Mouse (Mus musculus) heart, embryonic 10.5 days (tissue): ENCODE results near the gene Evx2. TPM values are rescaled to one million over a fixed set of nuclear protein-coding genes. Genes with fewer than 3 reads are reported as not detected.
A peak's percentile ranks its signal among the peaks of the same experiment; 100 is the strongest.

Source experiments
- DNase-seq: peaks from one replicate; pipeline ENCODE4 v3.0.0-alpha.2; 2017; ENCODE audit warnings: low spot score
- H3K27ac ChIP-seq: fragments of 300-500 bp; sonication (generic); 2 replicates; pipeline ENCODE4 v1.5.1; 2016; ENCODE audit warnings: mild to moderate bottlenecking
- H3K27me3 ChIP-seq: fragments of 300-500 bp; sonication (generic); 2 replicates; pipeline ENCODE4 v1.6.1; 2016; ENCODE audit warnings: mild to moderate bottlenecking; ENCODE audit not compliant: poor library complexity, insufficient read depth, severe bottlenecking
- H3K36me3 ChIP-seq: fragments of 300-500 bp; sonication (generic); 2 replicates; pipeline ENCODE4 v1.6.1; 2016; ENCODE audit warnings: mild to moderate bottlenecking, moderate library complexity
- H3K4me1 ChIP-seq: fragments of 300-500 bp; sonication (generic); 2 replicates; pipeline ENCODE4 v1.6.1; 2016; ENCODE audit warnings: mild to moderate bottlenecking
- H3K4me3 ChIP-seq: fragments of 300-500 bp; sonication (generic); 2 replicates; pipeline ENCODE4 v1.5.1; 2016; ENCODE audit warnings: mild to moderate bottlenecking, moderate library complexity
- H3K9me3 ChIP-seq: fragments of 300-500 bp; sonication (generic); 2 replicates; pipeline ENCODE4 v1.6.1; 2016; ENCODE audit warnings: mild to moderate bottlenecking, moderate library complexity
- WGBS: fragments of 180-500 bp; shearing (Covaris S2); methylation state at CpG from one replicate; pipeline ENCODE4 v1.1.7; 2016; 5-methylcytosine and 5-hydroxymethylcytosine counted together
- polyA plus RNA-seq: library from polyadenylated mRNA; unstranded; fragments of >200 nt; fragmentation: Nextera tagmentation; extraction: Ambion mirVana; gene quantifications from 2 replicates; pipeline ENCODE4 v1.2.1, GENCODE M21; 2016

Gene Evx2
- polyA plus RNA-seq, 1 experiment from 2014 or later, result not detected

- Histone ChIP-seq H3K4me1 (peaks cover 32% of the 10 kb centered on the region), H3K9me3 (no peaks in the 10 kb centered on the region), H3K36me3 (no peaks in the 10 kb centered on the region), H3K27me3 (peaks cover 100% of the 10 kb centered on the region), H3K27ac (no peak overlapping the region), H3K4me3 (0 out of 2 replicates have a peak overlapping the region, but pooled peaks have one; percentile 8)
- under 1% methylated on average over 18 of the region's 18 CpGs for WGBS
- no peak for DNase-seq
Observed at GRCm38 (mm10) chr2:74683471-74683951, 24.2 kb upstream of the Evx2 start.

- 1% methylated on average over 41 of the region's 51 CpGs for WGBS
- Histone ChIP-seq H3K27me3 (peaks cover 100% of the 10 kb centered on the region), H3K27ac (no peak overlapping the region), H3K36me3 (no peaks in the 10 kb centered on the region), H3K9me3 (no peaks in the 10 kb centered on the region), H3K4me3 (peak overlapping the region; percentile 45), H3K4me1 (peaks cover 32% of the 10 kb centered on the region)
- no peak for DNase-seq
Observed at GRCm38 (mm10) chr2:74682796-74683195, 23.4 kb upstream of the Evx2 start.

- no peaks in the 10 kb centered on the region for H3K36me3 ChIP-seq
- H3K27me3 ChIP-seq, result peaks cover 100% of the 10 kb centered on the region
- under 1% methylated on average over 77 of the region's 78 CpGs for WGBS
- no peaks in the 10 kb centered on the region for H3K9me3 ChIP-seq
- H3K27ac ChIP-seq, result no peak overlapping the region
- H3K4me1 ChIP-seq, result peaks cover 27% of the 10 kb centered on the region
- no peak for DNase-seq
- H3K4me3 ChIP-seq, result peak overlapping the region; percentile 45
Observed at GRCm38 (mm10) chr2:74681594-74682531, 22.5 kb upstream of the Evx2 start.

GRCm38 (mm10) chr2:74680561-74681398 lies 21.4 kb upstream of the Evx2 start:
- 1% methylated on average over 21 of the region's 21 CpGs for WGBS
- no peak for DNase-seq
- peaks cover 28% of the 10 kb centered on the region for H3K4me1 ChIP-seq
- H3K36me3 ChIP-seq, result no peaks in the 10 kb centered on the region
- no peaks in the 10 kb centered on the region for H3K9me3 ChIP-seq
- peaks cover 100% of the 10 kb centered on the region for H3K27me3 ChIP-seq
- H3K27ac ChIP-seq, result no peak overlapping the region
- no peak overlapping the region for H3K4me3 ChIP-seq

- Histone ChIP-seq H3K9me3 (no peaks in the 10 kb centered on the region), H3K4me1 (peaks cover 35% of the 10 kb centered on the region), H3K27ac (no peak overlapping the region), H3K4me3 (peak overlapping the region; percentile 38; the same call in 1 of the 2 replicates), H3K27me3 (peaks cover 100% of the 10 kb centered on the region), H3K36me3 (no peaks in the 10 kb centered on the region)
- no peak for DNase-seq
- under 1% methylated on average over 23 of the region's 23 CpGs for WGBS
Observed at GRCm38 (mm10) chr2:74679980-74680379, 20.6 kb upstream of the Evx2 start.

GRCm38 (mm10) chr2:74679596-74679971 lies 20.2 kb upstream of the Evx2 start:
- no peak overlapping the region for H3K27ac ChIP-seq
- under 1% methylated on average over 26 of the region's 26 CpGs for WGBS
- peaks cover 38% of the 10 kb centered on the region for H3K4me1 ChIP-seq
- no peak for DNase-seq
- peak overlapping the region; percentile 38; the same call in 1 of the 2 replicates for H3K4me3 ChIP-seq
- H3K36me3 ChIP-seq, result no peaks in the 10 kb centered on the region
- H3K9me3 ChIP-seq, result no peaks in the 10 kb centered on the region
- H3K27me3 ChIP-seq, result peaks cover 100% of the 10 kb centered on the region

- H3K4me1 ChIP-seq, result peaks cover 39% of the 10 kb centered on the region
- no peaks in the 10 kb centered on the region for H3K36me3 ChIP-seq
- H3K27ac ChIP-seq, result no peak within 1 kb of the TSS
- peaks cover 100% of the 10 kb centered on the region for H3K27me3 ChIP-seq
- WGBS, result 2% methylated on average over 15 of the region's 15 CpGs
- DNase-seq, result peak; percentile 66
- H3K4me3 ChIP-seq, result peak within 1 kb of the TSS; percentile 38; the same call in 1 of the 2 replicates
- no peaks in the 10 kb centered on the region for H3K9me3 ChIP-seq
Observed at GRCm38 (mm10) chr2:74678891-74679595, 19.7 kb upstream of the Evx2 start, which contains the start of gene Hoxd11. Gene Hoxd11 (plus strand): TSS chr2:74679557.

- DNase-seq, result peak; percentile 71
- no peaks in the 10 kb centered on the region for H3K9me3 ChIP-seq
- peaks cover 39% of the 10 kb centered on the region for H3K4me1 ChIP-seq
- H3K27me3 ChIP-seq, result peaks cover 100% of the 10 kb centered on the region
- no peak overlapping the region for H3K4me3 ChIP-seq
- 11% methylated on average over 2 of the region's 2 CpGs for WGBS
- H3K27ac ChIP-seq, result no peak overlapping the region
- H3K36me3 ChIP-seq, result no peaks in the 10 kb centered on the region
Observed at GRCm38 (mm10) chr2:74677106-74677505, 17.7 kb upstream of the Evx2 start.

GRCm38 (mm10) chr2:74676376-74677052 lies 17.2 kb upstream of the Evx2 start:
- Histone ChIP-seq H3K27me3 (peaks cover 100% of the 10 kb centered on the region), H3K4me1 (peaks cover 33% of the 10 kb centered on the region), H3K9me3 (no peaks in the 10 kb centered on the region), H3K27ac (no peak overlapping the region), H3K36me3 (no peaks in the 10 kb centered on the region), H3K4me3 (no peak overlapping the region)
- DNase-seq, result peak; percentile 73
- 3% methylated on average over 9 of the region's 9 CpGs for WGBS

GRCm38 (mm10) chr2:74675666-74676282 lies 16.4 kb upstream of the Evx2 start:
- Histone ChIP-seq H3K27me3 (peaks cover 100% of the 10 kb centered on the region), H3K9me3 (no peaks in the 10 kb centered on the region), H3K27ac (no peak overlapping the region), H3K36me3 (no peaks in the 10 kb centered on the region), H3K4me1 (peaks cover 32% of the 10 kb centered on the region), H3K4me3 (0 out of 2 replicates have a peak overlapping the region, but pooled peaks have one; percentile 16)
- DNase-seq, result peak; percentile 67
- WGBS, result 6% methylated on average over 23 of the region's 24 CpGs

GRCm38 (mm10) chr2:74674881-74675665 lies 15.7 kb upstream of the Evx2 start, which contains the start of gene Hoxd12:
Gene Hoxd12 (plus strand): TSS chr2:74675013.
- H3K9me3 ChIP-seq, result no peaks in the 10 kb centered on the region
- H3K4me1 ChIP-seq, result peaks cover 27% of the 10 kb centered on the region
- 2% methylated on average over 47 of the region's 47 CpGs for WGBS
- H3K27ac ChIP-seq, result no peak within 1 kb of the TSS
- H3K36me3 ChIP-seq, result no peaks in the 10 kb centered on the region
- H3K4me3 ChIP-seq, result peak within 1 kb of the TSS; percentile 16; the same call in 1 of the 2 replicates
- peak; percentile 74 for DNase-seq
- peaks cover 100% of the 10 kb centered on the region for H3K27me3 ChIP-seq
